Mouse (Mus musculus) megakaryocyte, embryonic 14.5 days (primary cell): ENCODE results near the gene Lrrc8a. TPM values are rescaled to one million over a fixed set of nuclear protein-coding genes. Genes with fewer than 3 reads are reported as not detected.
A peak's percentile ranks its signal among the peaks of the same experiment; 100 is the strongest.

Experiments
- H3K27me3 ChIP-seq: replicated peaks from 2 replicates; pipeline ENCODE3; 2012; ENCODE audit warnings: inconsistent platforms
- H3K36me3 ChIP-seq: replicated peaks from 2 replicates; pipeline ENCODE3; 2012; ENCODE audit warnings: low read length, inconsistent platforms, mixed read lengths
- H3K4me1 ChIP-seq: 2 replicates; pipeline ENCODE4 v1.6.1; 2012; ENCODE audit warnings: inconsistent platforms
- H3K4me3 ChIP-seq: replicated peaks from 2 replicates; pipeline ENCODE3; 2012; ENCODE audit warnings: moderate library complexity, mild to moderate bottlenecking, inconsistent platforms
- H3K9me3 ChIP-seq: 2 replicates; pipeline ENCODE4 v1.6.1; 2012; ENCODE audit warnings: inconsistent platforms
- FLI1 ChIP-seq: IDR thresholded peaks from 2 replicates; pipeline ENCODE4 v1.6.1; 2012; ENCODE audit warnings: low read length, inconsistent platforms, mixed read lengths
- GATA1 ChIP-seq: IDR thresholded peaks from 3 replicates; pipeline ENCODE4 v1.6.1; 2012; ENCODE audit warnings: mixed read lengths, low read length, inconsistent platforms, borderline replicate concordance
- polyA plus RNA-seq: library from polyadenylated mRNA; stranded (reverse); fragments of >175 nt; gene quantifications from 2 replicates; pipeline ENCODE4 v1.2.3, GENCODE M21; 2012; ENCODE audit warnings: low replicate concordance; ENCODE audit not compliant: insufficient read depth

The Lrrc8a gene
- polyA plus RNA-seq, 1 experiment = 5.1 TPM

GRCm38 (mm10) chr2:30250166-30251128, 12.9 kb downstream of the Lrrc8a start:
- Histone ChIP-seq H3K4me3 (peak overlapping the region; percentile 7), H3K9me3 (no peaks in the 10 kb centered on the region), H3K36me3 (peaks cover 95% of the 10 kb centered on the region), H3K27me3 (no peaks in the 10 kb centered on the region), H3K4me1 (peaks cover 87% of the 10 kb centered on the region)
- no peak for TF ChIP-seq FLI1
- TF ChIP-seq GATA1 = no peak

- TF ChIP-seq FLI1 = no peak
- no peak for TF ChIP-seq GATA1
- Histone ChIP-seq H3K4me3 (peak overlapping the region; percentile 44), H3K36me3 (peaks cover 95% of the 10 kb centered on the region), H3K9me3 (no peaks in the 10 kb centered on the region), H3K4me1 (peaks cover 87% of the 10 kb centered on the region), H3K27me3 (no peaks in the 10 kb centered on the region)
Measured at GRCm38 (mm10) chr2:30251417-30252104, 14.0 kb downstream of the Lrrc8a start.

- TF ChIP-seq GATA1 = no peak
- no peak for TF ChIP-seq FLI1
- H3K36me3 ChIP-seq = peaks cover 98% of the 10 kb centered on the region
- H3K27me3 ChIP-seq = no peaks in the 10 kb centered on the region
- peaks cover 90% of the 10 kb centered on the region for H3K4me1 ChIP-seq
- H3K4me3 ChIP-seq = no peak overlapping the region
- H3K9me3 ChIP-seq = no peaks in the 10 kb centered on the region
Measured at GRCm38 (mm10) chr2:30252521-30252920, 15.0 kb downstream of the Lrrc8a start.

- Histone ChIP-seq H3K9me3 (no peaks in the 10 kb centered on the region), H3K4me1 (peaks cover 95% of the 10 kb centered on the region), H3K27me3 (no peaks in the 10 kb centered on the region), H3K36me3 (peaks cover 98% of the 10 kb centered on the region), H3K4me3 (peak overlapping the region; percentile 28)
- TF ChIP-seq GATA1 = no peak
- TF ChIP-seq FLI1 = no peak
Measured at GRCm38 (mm10) chr2:30253809-30254208, 16.3 kb downstream of the Lrrc8a start.

- no peaks in the 10 kb centered on the region for H3K9me3 ChIP-seq
- TF ChIP-seq FLI1 (no peak), GATA1 (no peak)
- H3K4me1 ChIP-seq = peaks cover 97% of the 10 kb centered on the region
- peak overlapping the region; percentile 38 for H3K4me3 ChIP-seq
- peaks cover 97% of the 10 kb centered on the region for H3K36me3 ChIP-seq
- H3K27me3 ChIP-seq = no peaks in the 10 kb centered on the region
Measured at GRCm38 (mm10) chr2:30255631-30256395, 18.3 kb downstream of the Lrrc8a start.

- no peaks in the 10 kb centered on the region for H3K27me3 ChIP-seq
- peaks cover 97% of the 10 kb centered on the region for H3K4me1 ChIP-seq
- H3K4me3 ChIP-seq = peak overlapping the region; percentile 33
- H3K36me3 ChIP-seq = peaks cover 99% of the 10 kb centered on the region
- H3K9me3 ChIP-seq = no peaks in the 10 kb centered on the region
- TF ChIP-seq FLI1 = no peak
- no peak for TF ChIP-seq GATA1
Measured at GRCm38 (mm10) chr2:30256616-30257350, 19.3 kb downstream of the Lrrc8a start.

- Histone ChIP-seq H3K4me1 (peaks cover 90% of the 10 kb centered on the region), H3K4me3 (peak overlapping the region; percentile 87), H3K36me3 (peaks cover 99% of the 10 kb centered on the region), H3K27me3 (no peaks in the 10 kb centered on the region), H3K9me3 (no peaks in the 10 kb centered on the region)
- TF ChIP-seq FLI1 (no peak), GATA1 (no peak)
Measured at GRCm38 (mm10) chr2:30257699-30258460, 20.4 kb downstream of the Lrrc8a start.

- peaks cover 99% of the 10 kb centered on the region for H3K36me3 ChIP-seq
- H3K27me3 ChIP-seq = no peaks in the 10 kb centered on the region
- peaks cover 86% of the 10 kb centered on the region for H3K4me1 ChIP-seq
- H3K4me3 ChIP-seq = peak overlapping the region; percentile 87
- TF ChIP-seq GATA1 (no peak), FLI1 (no peak)
- H3K9me3 ChIP-seq = no peaks in the 10 kb centered on the region
Measured at GRCm38 (mm10) chr2:30258600-30258999, 21.1 kb downstream of the Lrrc8a start.
